Mouse (Mus musculus): ENCODE results near the gene Gm9268.

GRCm38 (mm10) chr7:43077831-43078230 is 59.3 kb downstream of the Gm9268 start:
- TF ChIP-seq CTCF (IDR thresholded peaks at IDR 0.05; ENCODE audit: low read depth, low read length) = no peak
- TF ChIP-seq EP300 (IDR thresholded peaks at IDR 0.05; ENCODE audit: insufficient read depth, low read depth, low read length) = no peak

All from ES-Bruce4 (cell line).